In genomic region chr12:31854817-31855216, GRCm38 (mm10) we compare ENCODE assay signal across 21 mouse cellular contexts.
DNase-seq lines count a peak whose midpoint lies in the region; ATAC-seq and TF ChIP-seq lines count a peak whose summit lies in the region.
"Had no signal": no experiment of that assay in that cellular context is flagged by ENCODE, and none has a peak within 500 bp of the region (broad histone marks: within the 10 kb centered on the region; RNA-seq: fewer than 3 reads in every experiment).

No protein-coding gene starts in this region.

- peak; percentile 25 for DNase-seq in gastrocnemius, adult 18-20 months (ENCODE audit: low spot score)
- no peak for DNase-seq in gastrocnemius, postnatal 4 days (ENCODE audit: low spot score in 2 of 2)
- peak; percentile 43 for DNase-seq in 3134 (ENCODE audit: extremely low read depth, insufficient read length, low spot score)
- peak; percentile 5 for DNase-seq in MEL (ENCODE audit: low read depth, low spot score)
- peak; percentile 7 for DNase-seq in adrenal gland, postnatal 25 days
- DNase-seq in lung, postnatal 0 days (ENCODE audit: low spot score), result no peak
- DNase-seq: cerebellum, adult 18-20 months; heart, postnatal 14 days; kidney, adult 9 months; kidney, postnatal 36 days; lung, adult 2 months; lung, postnatal 4 days had no signal

- H3K4me2 ChIP-seq in lung, postnatal 0 days (replicated peaks; ENCODE audit: low read depth, low read length), result no peak overlapping the region
- H3K4me2 ChIP-seq in intestine, embryonic 16.5 days (ENCODE audit: low read depth, low read length), result no peak overlapping the region
- H3K4me2 ChIP-seq in liver, embryonic 12.5 days, result no peak overlapping the region
- H3K4me2 ChIP-seq: forebrain, embryonic 12.5 days; heart, embryonic 12.5 days; hindbrain, embryonic 13.5 days; liver, embryonic 11.5 days had no signal

- H3K4me1 ChIP-seq in MEL (ENCODE audit: control insufficient read depth in 1 of 2, insufficient read depth in 2 of 2, low read length in 2 of 2), result no peaks in the 10 kb centered on the region; a peak in 1 of 4 replicates
- H3K4me1 ChIP-seq in lung, postnatal 0 days (ENCODE audit: insufficient read depth, low read depth, low read length), result no peaks in the 10 kb centered on the region
- H3K4me1 ChIP-seq in intestine, embryonic 16.5 days (ENCODE audit: control insufficient read depth, insufficient read depth, low read length), result no peaks in the 10 kb centered on the region
- H3K4me1 ChIP-seq in liver, embryonic 12.5 days, result peaks cover 7% of the 10 kb centered on the region
- H3K4me1 ChIP-seq: forebrain, embryonic 12.5 days; heart, embryonic 12.5 days; hindbrain, embryonic 13.5 days had no signal

- TF ChIP-seq POLR2A in MEL (IDR thresholded peaks at IDR 0.05; ENCODE audit: control insufficient read depth in 1 of 2, insufficient read depth in 1 of 2, low read depth in 1 of 2, low read length in 2 of 2, poor library complexity in 1 of 2), result no peak

- H3K36me3 ChIP-seq in MEL (ENCODE audit: control insufficient read depth in 1 of 2, insufficient read depth in 2 of 2, low read length in 2 of 2), result peaks cover 0 to 6% of the 10 kb centered on the region in 2 experiments; a peak in 2 of 4 replicates
- no peaks in the 10 kb centered on the region for H3K36me3 ChIP-seq in lung, postnatal 0 days (ENCODE audit: insufficient read depth, low read length)
- H3K36me3 ChIP-seq in intestine, embryonic 16.5 days (ENCODE audit: control insufficient read depth, insufficient read depth, low read length), result no peaks in the 10 kb centered on the region
- H3K36me3 ChIP-seq in liver, embryonic 12.5 days, result no peaks in the 10 kb centered on the region
- H3K36me3 ChIP-seq: forebrain, embryonic 12.5 days; heart, embryonic 12.5 days; hindbrain, embryonic 13.5 days had no signal

- no peak overlapping the region for H3K27ac ChIP-seq in MEL (ENCODE audit: control insufficient read depth, low read depth, low read length)
- H3K27ac ChIP-seq in lung, postnatal 0 days (ENCODE audit: low read length), result no peak overlapping the region
- no peak overlapping the region for H3K27ac ChIP-seq in intestine, embryonic 16.5 days (ENCODE audit: low read length)
- no peak overlapping the region for H3K27ac ChIP-seq in liver, embryonic 12.5 days
- H3K27ac ChIP-seq: forebrain, embryonic 12.5 days; hindbrain, embryonic 13.5 days; stomach, postnatal 0 days had no signal

- H3K79me2 ChIP-seq in MEL (ENCODE audit: control insufficient read depth, insufficient read depth, low read length, poor library complexity), result no peaks in the 10 kb centered on the region

- 73% methylated on average over 2 of the region's 2 CpGs for WGBS in lung, postnatal 0 days
- WGBS in intestine, embryonic 16.5 days, result 80% methylated on average over 2 of the region's 2 CpGs
- WGBS in liver, embryonic 12.5 days (ENCODE audit: insufficient replicate concordance), result 76% methylated on average over 2 of the region's 2 CpGs

- no peak for TF ChIP-seq RAD21 in MEL (IDR thresholded peaks at IDR 0.05; ENCODE audit: low read depth, low read length)

- H3K9me3 ChIP-seq in MEL (replicated peaks; ENCODE audit: insufficient read depth, low read length), result no peaks in the 10 kb centered on the region
- H3K9me3 ChIP-seq in lung, postnatal 0 days (ENCODE audit: low read length), result no peaks in the 10 kb centered on the region
- no peaks in the 10 kb centered on the region for H3K9me3 ChIP-seq in intestine, embryonic 16.5 days (ENCODE audit: control insufficient read depth, low read length)
- no peaks in the 10 kb centered on the region for H3K9me3 ChIP-seq in liver, embryonic 12.5 days (replicated peaks)
- H3K9me3 ChIP-seq: forebrain, embryonic 12.5 days; heart, embryonic 12.5 days; hindbrain, embryonic 13.5 days had no signal

- TF ChIP-seq EP300 in MEL (IDR thresholded peaks at IDR 0.05; ENCODE audit: low read depth in 1 of 2, low read length in 2 of 2), result no peak
- TF ChIP-seq EP300 in lung, postnatal 0 days (IDR thresholded peaks at IDR 0.05), result no peak

- no peak for TF ChIP-seq CTCF in MEL (IDR thresholded peaks at IDR 0.05 in 2 of 3, conservative IDR thresholded peaks at IDR 0.05 in 1 of 3; ENCODE audit: control insufficient read depth in 1 of 3, insufficient read depth in 1 of 3, low read depth in 2 of 3, low read length in 3 of 3, poor library complexity in 1 of 3, severe bottlenecking in 1 of 3)
- no peak for TF ChIP-seq CTCF in lung, postnatal 0 days (IDR thresholded peaks at IDR 0.05)

- H3K27me3 ChIP-seq in MEL (ENCODE audit: control insufficient read depth in 1 of 2, insufficient read depth in 2 of 2, low read length in 2 of 2), result no peaks in the 10 kb centered on the region
- H3K27me3 ChIP-seq in lung, postnatal 0 days (replicated peaks; ENCODE audit: insufficient read depth, low read length), result no peaks in the 10 kb centered on the region
- H3K27me3 ChIP-seq in intestine, embryonic 16.5 days (replicated peaks; ENCODE audit: control insufficient read depth, insufficient read depth, low read length), result no peaks in the 10 kb centered on the region
- no peaks in the 10 kb centered on the region for H3K27me3 ChIP-seq in liver, embryonic 12.5 days (replicated peaks)
- H3K27me3 ChIP-seq: forebrain, embryonic 12.5 days; heart, embryonic 12.5 days; hindbrain, embryonic 13.5 days had no signal

- ATAC-seq in lung, postnatal 0 days, result no peak
- ATAC-seq in intestine, embryonic 16.5 days, result no peak
- ATAC-seq in liver, embryonic 12.5 days, result no peak
- ATAC-seq: inflammation-experienced regulatory T-cells, adult 6 months; midbrain, embryonic 16.5 days had no signal

- H3K9ac ChIP-seq in MEL (ENCODE audit: control insufficient read depth, low read depth, low read length, poor library complexity, severe bottlenecking), result no peak overlapping the region
- H3K9ac ChIP-seq in lung, postnatal 0 days (replicated peaks; ENCODE audit: low read depth), result no peak overlapping the region
- H3K9ac ChIP-seq in intestine, embryonic 16.5 days (ENCODE audit: low read depth, low read length), result no peak overlapping the region
- H3K9ac ChIP-seq in liver, embryonic 12.5 days, result no peak overlapping the region
- H3K9ac ChIP-seq: forebrain, embryonic 12.5 days; heart, embryonic 12.5 days; hindbrain, embryonic 13.5 days had no signal

- H3K4me3 ChIP-seq in MEL (ENCODE audit: control insufficient read depth in 1 of 2, insufficient read depth in 1 of 2, low read depth in 2 of 2, low read length in 2 of 2), result no peak overlapping the region
- H3K4me3 ChIP-seq in lung, postnatal 0 days (ENCODE audit: low read depth, low read length), result no peak overlapping the region
- no peak overlapping the region for H3K4me3 ChIP-seq in intestine, embryonic 16.5 days (ENCODE audit: low read length)
- no peak overlapping the region for H3K4me3 ChIP-seq in liver, embryonic 12.5 days
- H3K4me3 ChIP-seq: forebrain, embryonic 12.5 days; heart, embryonic 12.5 days; hindbrain, embryonic 13.5 days had no signal

TF ChIP-seq in MEL, 35 proteins besides CTCF, POLR2A, EP300 and RAD21:
- TF ChIP-seq SMC3 (IDR thresholded peaks at IDR 0.05; ENCODE audit: low read depth, low read length) (no peak), TBP (IDR thresholded peaks at IDR 0.05; ENCODE audit: low read depth, low read length) (no peak), USF1 (IDR thresholded peaks at IDR 0.05; ENCODE audit: low read depth, low read length) (no peak)

Comparison
In these comparisons a context has a peak if more than half of its experiments do, and no peak if none do; other contexts are left out.
1. DNase-seq: peak in gastrocnemius, adult 18-20 months (single experiment), 3134 (single experiment), MEL (single experiment) and adrenal gland, postnatal 25 days (single experiment); none in gastrocnemius, postnatal 4 days (0 of 2) and lung, postnatal 0 days (single experiment).